Mouse (Mus musculus): ENCODE measurements around the gene Lrrc7.

- TF ChIP-seq POLR2A (IDR thresholded peaks at IDR 0.05; ENCODE audit: low read depth, low read length), result no peak
- TF ChIP-seq CTCF (IDR thresholded peaks at IDR 0.05; ENCODE audit: extremely low read depth, insufficient read depth, insufficient read length, insufficient replicate concordance), result no peak
These were observed 600 bp downstream of the Lrrc7 start for GRCm38 (mm10) chr3:158561256-158561986.

Data from spleen, adult 2 months (tissue).